Mouse (Mus musculus) cerebellum, adult 18-20 months (tissue): ENCODE data around the gene Prdm13.

Experiments
- DNase-seq, 2 experiments: peaks; one replicate each; pipeline ENCODE4 v3.0.0; 2021

Prdm13 gene

GRCm38 (mm10) chr4:21678101-21678974 is 7.4 kb downstream of the Prdm13 start:
- DNase-seq = no peak

- DNase-seq = no peak
These were observed 11.1 kb downstream of the Prdm13 start for GRCm38 (mm10) chr4:21674691-21675090.

- DNase-seq = no peak
These were observed 11.7 kb downstream of the Prdm13 start for GRCm38 (mm10) chr4:21674042-21674441.

- DNase-seq = no peak
These were observed 19.8 kb downstream of the Prdm13 start for GRCm38 (mm10) chr4:21665961-21666360.

- DNase-seq = no peak
These were observed 27.6 kb downstream of the Prdm13 start for GRCm38 (mm10) chr4:21658184-21658583.

- DNase-seq = no peak
These were observed 56.5 kb downstream of the Prdm13 start for GRCm38 (mm10) chr4:21629275-21629583.

GRCm38 (mm10) chr4:21628367-21629274 is 57.1 kb downstream of the Prdm13 start:
- no peak for DNase-seq
